Mouse (Mus musculus) ES-E14 (cell line): ENCODE data around the gene Ccdc173. TPM values are rescaled to one million over a fixed set of nuclear protein-coding genes. Genes with fewer than 3 reads are reported as not detected.
"Not testable (repeated sequence)": the region's sequence is repeated elsewhere in the genome, so short reads cannot be mapped to it uniquely, and the experiment has no call there.

Experiments
- DNase-seq: peaks from one replicate; pipeline ENCODE4 v3.0.0-alpha.2; 2013; ENCODE audit warnings: low read depth, low spot score
- H3K27ac ChIP-seq: 2 replicates; pipeline ENCODE4 v1.5.1; 2012; ENCODE audit warnings: low read depth, mild to moderate bottlenecking, low read length, moderate library complexity, mixed read lengths; ENCODE audit not compliant: poor library complexity, insufficient read depth, severe bottlenecking
- H3K36me3 ChIP-seq: 2 replicates; pipeline ENCODE4 v1.6.1; 2012; ENCODE audit warnings: mild to moderate bottlenecking, low read length, moderate library complexity, mixed read lengths; ENCODE audit not compliant: control insufficient read depth, poor library complexity, insufficient read depth, severe bottlenecking
- H3K4me1 ChIP-seq, 2 experiments: fragments of 150-350 bp in 1 of 2; sonication (generic) in 1 of 2; 2 replicates each; pipeline ENCODE4 v1.6.1; 2012; ENCODE audit warnings: low read length in 2 of 2, mild to moderate bottlenecking in 1 of 2, mixed read lengths in 1 of 2; ENCODE audit not compliant: control insufficient read depth in 2 of 2, insufficient read depth in 2 of 2, poor library complexity in 1 of 2
- H3K4me3 ChIP-seq, 2 experiments: fragments of 150-350 bp in 1 of 2; sonication (generic) in 1 of 2; 2 replicates each; pipeline ENCODE4 v1.5.1; 2012; ENCODE audit warnings: low read length in 2 of 2, low read depth in 1 of 2, mild to moderate bottlenecking in 1 of 2, mixed read lengths in 1 of 2; ENCODE audit not compliant: insufficient read depth in 1 of 2, poor library complexity in 1 of 2, severe bottlenecking in 1 of 2
- H3K9ac ChIP-seq: 2 replicates; pipeline ENCODE4 v1.6.1; 2012; ENCODE audit warnings: low read depth, mild to moderate bottlenecking, low read length, mixed read lengths; ENCODE audit not compliant: poor library complexity, insufficient read depth, severe bottlenecking
- H3K9me3 ChIP-seq: fragments of 150-350 bp; sonication (generic); 2 replicates; pipeline ENCODE4 v1.6.1; 2012; ENCODE audit warnings: low read depth, mild to moderate bottlenecking, low read length; ENCODE audit not compliant: control insufficient read depth, insufficient read depth
- CHD2 ChIP-seq: IDR thresholded peaks from 2 replicates; pipeline ENCODE4 v1.6.1; 2014; ENCODE audit warnings: mild to moderate bottlenecking, low read depth, low read length, inconsistent platforms
- HCFC1 ChIP-seq: IDR thresholded peaks from 2 replicates; pipeline ENCODE4 v1.6.1; 2012; ENCODE audit warnings: low read length, inconsistent platforms, borderline replicate concordance; ENCODE audit not compliant: insufficient read depth
- MAFK ChIP-seq: IDR thresholded peaks from 2 replicates; pipeline ENCODE4 v1.6.1; 2014; ENCODE audit warnings: mild to moderate bottlenecking, low read depth, low read length, inconsistent platforms; ENCODE audit not compliant: insufficient read depth
- ZC3H11A ChIP-seq: IDR thresholded peaks from 2 replicates; pipeline ENCODE4 v1.6.1; 2012; ENCODE audit warnings: low read depth, mild to moderate bottlenecking, inconsistent platforms, low read length, borderline replicate concordance
- ZNF384 ChIP-seq: IDR thresholded peaks from 2 replicates; pipeline ENCODE4 v1.6.1; 2012; ENCODE audit warnings: low read depth, low read length, inconsistent platforms
- in situ Hi-C, 2 experiments: fragments of 600-800 bp; cut with MboI; formaldehyde crosslinking; loops; one replicate each; pipeline ENCODE4 v1.15.1; 2025; ENCODE audit warnings: low sequenced_read_pairs in 2 of 2, inconsistent platforms in 1 of 2; ENCODE audit not compliant: unreplicated experiment in 2 of 2
- total RNA-seq: library from RNA; depleted of rRNA; stranded (reverse); fragments of 300-350 nt; gene quantifications from 2 replicates; pipeline ENCODE4 v1.2.3, GENCODE M21; 2012

Ccdc173 gene
- total RNA-seq, 1 experiment = 0.98 TPM

GRCm38 (mm10) chr2:69818350-69819085, 29.1 kb upstream of the Ccdc173 start:
- in situ Hi-C loops = no loop called here
- TF ChIP-seq ZNF384 = no peak
- no peak for TF ChIP-seq ZC3H11A
- no peak for TF ChIP-seq MAFK
- TF ChIP-seq HCFC1 = no peak
- no peak for TF ChIP-seq CHD2
- no peaks in the 10 kb centered on the region for H3K36me3 ChIP-seq

GRCm38 (mm10) chr2:69816575-69816974, 27.2 kb upstream of the Ccdc173 start:
- Histone ChIP-seq H3K9ac (no peak overlapping the region), H3K4me3 (no peak overlapping the region), H3K4me1 (no peaks in the 10 kb centered on the region), H3K36me3 (no peaks in the 10 kb centered on the region), H3K9me3 (no peaks in the 10 kb centered on the region), H3K27ac (no peak overlapping the region)
- no peak for TF ChIP-seq ZC3H11A
- TF ChIP-seq HCFC1 = no peak
- TF ChIP-seq CHD2 = no peak
- no peak for DNase-seq
- in situ Hi-C loops = no loop called here

More at GRCm38 (mm10) chr2:69818350-69819085, 29.1 kb upstream of the Ccdc173 start:
- Histone ChIP-seq H3K4me1 (peaks cover 0 to 3% of the 10 kb centered on the region in 2 experiments; a peak in 1 of 4 replicates), H3K4me3 (no peak overlapping the region), H3K27ac (no peak overlapping the region), H3K9me3 (no peaks in the 10 kb centered on the region), H3K9ac (no peak overlapping the region)
- DNase-seq = no peak

GRCm38 (mm10) chr2:69811349-69811748, 22.0 kb upstream of the Ccdc173 start:
- H3K4me1 ChIP-seq, DNase-seq, H3K4me3 ChIP-seq, H3K9ac ChIP-seq, in situ Hi-C loops, H3K27ac ChIP-seq, H3K9me3 ChIP-seq, H3K36me3 ChIP-seq: not testable (repeated sequence)

- no peak overlapping the region for H3K4me3 ChIP-seq
- peaks cover 0 to 3% of the 10 kb centered on the region in 2 experiments; a peak in 1 of 4 replicates for H3K4me1 ChIP-seq
- in situ Hi-C loops = no loop called here
- no peak overlapping the region for H3K27ac ChIP-seq
- H3K9me3 ChIP-seq = no peaks in the 10 kb centered on the region
- no peaks in the 10 kb centered on the region for H3K36me3 ChIP-seq
- DNase-seq = no peak
- H3K9ac ChIP-seq = no peak overlapping the region; the same call in 1 of the 2 replicates
- TF ChIP-seq ZC3H11A (no peak), ZNF384 (no peak), MAFK (no peak), CHD2 (no peak), HCFC1 (no peak)
Measured at GRCm38 (mm10) chr2:69810169-69810568, 20.8 kb upstream of the Ccdc173 start.

GRCm38 (mm10) chr2:69804663-69805062, 15.3 kb upstream of the Ccdc173 start:
- H3K36me3 ChIP-seq, H3K9me3 ChIP-seq, H3K9ac ChIP-seq, H3K4me3 ChIP-seq, DNase-seq, in situ Hi-C loops, H3K27ac ChIP-seq, H3K4me1 ChIP-seq: not testable (repeated sequence)
